Mouse (Mus musculus) ovary, postnatal 10 days (tissue): ENCODE results near the gene Cdk11b.

ENCODE experiments used
- DNase-seq: peaks from one replicate; pipeline ENCODE4 v3.0.0; 2022; ENCODE audit warnings: low spot score

Cdk11b gene

DNA sequence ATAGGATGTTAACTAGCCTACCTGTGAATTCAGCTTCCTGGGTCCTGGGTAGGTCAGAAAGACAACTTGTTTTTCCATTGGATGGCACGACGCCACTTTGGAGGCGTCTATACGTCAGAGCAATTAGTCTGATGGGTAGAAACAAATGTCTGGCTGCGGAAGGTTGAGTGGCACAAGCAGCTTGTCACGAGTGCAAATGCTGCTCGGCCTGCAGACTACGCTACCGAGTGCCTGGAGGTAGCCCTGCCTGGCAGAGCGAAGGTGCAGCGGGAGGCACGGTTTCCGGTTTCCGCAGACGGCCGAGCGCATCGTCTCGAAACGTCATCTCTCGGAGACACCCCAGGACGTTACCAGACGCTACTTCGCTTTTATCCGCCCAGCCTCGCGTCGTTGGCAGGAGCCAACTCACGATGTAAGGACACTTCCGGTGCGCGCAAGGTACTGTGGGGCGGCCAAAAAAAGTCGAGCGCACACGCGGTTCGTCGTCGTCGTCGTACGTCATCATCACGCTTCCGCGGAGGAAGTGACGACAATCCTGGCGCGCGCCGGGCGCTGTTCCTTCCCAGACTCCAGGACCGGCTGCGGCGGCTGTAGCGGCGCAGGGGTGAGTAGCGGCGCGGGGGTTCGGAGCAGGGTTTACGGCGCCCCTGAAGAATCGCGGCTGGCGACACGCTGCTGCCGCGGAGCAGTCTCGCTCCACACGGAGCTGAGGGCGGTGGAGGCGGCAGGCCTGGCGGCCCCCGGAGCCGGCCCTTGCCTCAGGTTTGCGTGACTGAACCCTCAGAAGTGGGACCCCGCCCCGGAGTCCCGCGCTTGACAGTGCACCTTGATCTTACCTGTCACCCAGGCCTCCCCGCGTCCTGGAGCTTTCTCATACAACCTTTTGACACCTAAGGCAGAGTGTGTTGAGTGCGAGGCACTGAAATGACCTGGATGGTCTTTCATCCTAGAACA, at the start of gene Cdk11b:
Cdk11b (plus strand) TSS at position 517 of the 954 bp plus-strand sequence.
- DNase-seq = peak; percentile 87

DNA sequence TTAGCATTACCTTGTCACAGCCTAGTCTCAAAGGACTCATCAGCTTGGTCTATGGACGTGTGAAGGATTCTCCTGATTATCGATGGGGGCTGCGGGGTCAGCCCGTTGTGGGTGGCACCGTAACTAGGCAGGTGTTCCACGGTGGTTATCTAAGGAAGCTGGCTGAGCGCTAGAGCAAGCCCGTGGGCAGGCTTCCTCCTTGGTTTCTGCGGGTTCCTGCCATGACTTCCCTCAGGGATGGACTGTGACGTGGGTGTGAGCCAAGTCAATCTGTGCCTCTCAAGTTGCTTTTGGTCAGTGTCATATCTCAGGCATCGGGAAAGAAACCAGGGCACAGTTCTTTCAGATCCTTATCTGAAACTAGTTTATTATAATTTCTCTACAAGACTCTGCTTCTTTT, 49.7 kb upstream of the Cdk11b start:
- DNase-seq = no peak

DNA sequence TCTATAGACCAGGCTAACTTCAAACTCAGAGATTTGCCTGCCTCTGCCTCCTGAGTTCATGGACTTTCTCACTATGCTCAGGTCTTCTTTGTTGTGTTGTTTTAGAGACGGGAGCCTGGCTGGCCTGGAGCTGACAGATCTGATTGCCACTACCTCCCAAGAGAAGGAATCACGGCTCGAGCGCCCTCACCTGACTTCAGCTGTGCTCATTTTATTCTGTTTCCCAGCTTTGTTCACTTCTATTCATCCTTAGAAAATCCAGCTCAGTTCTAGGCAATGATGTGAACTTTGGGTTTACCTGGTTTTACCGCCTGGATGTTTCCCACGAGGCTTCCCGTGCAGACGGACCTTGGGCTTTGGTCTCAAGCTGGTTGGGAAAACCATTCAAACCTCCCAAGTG, 49.1 kb upstream of the Cdk11b start:
- no peak for DNase-seq

DNA sequence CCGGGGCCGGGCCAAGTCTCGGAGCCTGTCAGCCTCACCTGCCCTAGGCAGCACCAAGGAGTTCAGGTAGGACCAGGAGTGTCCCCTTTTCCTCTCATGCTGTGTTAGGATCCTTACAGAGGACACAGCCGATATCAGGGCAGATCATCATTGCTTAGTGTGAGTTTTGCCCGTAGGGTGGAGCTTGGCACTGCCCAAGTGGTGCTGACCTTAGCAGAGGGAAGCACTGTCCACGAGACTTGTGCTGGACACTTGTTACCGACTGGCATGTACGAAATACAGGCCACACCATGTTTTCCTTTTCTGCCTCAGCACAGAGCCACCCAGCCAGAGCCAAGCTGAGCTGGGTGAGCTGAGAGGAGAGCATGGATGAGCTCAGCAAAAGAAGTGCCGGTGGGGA, 47.5 kb upstream of the Cdk11b start:
- no peak for DNase-seq

DNA sequence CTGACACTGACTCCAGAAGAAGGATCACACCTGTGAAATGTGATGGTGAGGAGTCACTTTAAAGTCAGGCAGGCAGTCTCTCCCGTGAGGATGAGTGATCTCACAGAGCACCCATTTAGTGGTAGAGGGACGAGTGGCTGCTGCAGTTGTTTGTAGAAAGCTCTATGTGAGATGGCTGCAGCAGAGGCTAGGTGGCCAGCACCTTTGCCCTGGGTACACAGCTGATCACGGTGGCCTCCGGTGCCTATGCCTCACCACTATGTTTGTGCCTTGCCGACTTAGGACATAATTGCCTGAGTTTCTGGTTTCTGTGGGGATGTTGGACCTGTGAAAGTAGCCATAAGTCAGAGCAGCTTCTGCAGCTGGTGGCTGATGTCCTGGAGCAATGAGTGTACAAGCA, 46.9 kb upstream of the Cdk11b start:
- DNase-seq = no peak

DNA sequence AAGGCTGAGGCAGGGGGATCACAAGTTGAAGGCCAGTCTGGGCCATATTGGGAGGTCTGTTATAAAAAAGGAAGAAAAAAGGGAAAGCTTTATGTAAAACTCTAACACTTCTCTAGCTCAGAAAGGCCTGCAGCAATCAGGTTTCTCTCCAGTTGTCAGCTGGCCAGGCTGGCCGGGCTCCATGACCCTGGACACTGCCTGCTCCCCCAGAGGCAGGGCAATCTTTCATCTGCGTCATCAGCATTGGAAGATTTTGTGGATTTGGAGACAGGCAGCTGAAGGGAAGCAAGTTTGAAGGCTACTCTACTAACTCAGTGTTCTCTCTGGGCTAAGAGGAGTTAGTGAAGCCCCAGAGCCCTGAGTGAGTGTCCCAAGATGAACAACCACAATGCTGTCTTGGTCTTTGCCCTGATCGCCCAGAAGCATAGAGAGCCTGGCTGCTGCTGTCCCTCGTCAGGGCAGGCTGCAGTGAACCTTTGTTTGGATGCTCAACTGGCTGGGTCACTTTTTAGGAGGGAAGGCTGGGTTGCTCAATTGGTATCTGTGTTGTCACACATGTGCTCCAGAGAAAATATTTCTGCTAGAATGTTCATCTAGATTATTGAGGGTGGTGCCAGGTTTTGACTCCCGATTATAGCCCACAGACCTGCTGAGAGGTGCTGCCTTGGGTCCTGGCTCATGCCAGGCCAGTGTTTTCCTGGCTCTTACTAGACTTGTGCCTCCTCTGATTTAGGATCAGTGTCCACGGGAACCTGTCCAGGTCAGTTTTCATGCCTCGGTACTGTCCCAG, 46.1 kb upstream of the Cdk11b start:
- DNase-seq = peak; percentile 44

DNA sequence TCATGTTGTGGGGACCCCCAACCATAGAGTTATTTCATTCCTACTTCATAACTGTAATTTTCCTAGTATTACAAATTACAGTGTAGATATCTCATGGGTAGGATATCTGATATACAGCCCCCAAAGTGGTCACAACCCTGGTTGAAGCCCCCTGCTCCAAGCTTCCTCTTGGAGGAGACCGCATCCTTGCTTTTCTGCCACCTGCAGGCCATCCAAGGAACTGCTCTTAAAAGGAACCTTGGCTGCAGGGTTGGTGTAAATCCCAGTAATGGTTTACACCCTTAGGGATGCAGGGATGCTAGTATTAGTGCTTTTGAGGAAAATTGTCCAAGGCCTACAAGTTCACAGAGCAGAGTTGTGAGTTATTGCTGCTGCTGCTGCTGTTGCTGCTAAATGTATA, 44.2 kb upstream of the Cdk11b start:
- no peak for DNase-seq

DNA sequence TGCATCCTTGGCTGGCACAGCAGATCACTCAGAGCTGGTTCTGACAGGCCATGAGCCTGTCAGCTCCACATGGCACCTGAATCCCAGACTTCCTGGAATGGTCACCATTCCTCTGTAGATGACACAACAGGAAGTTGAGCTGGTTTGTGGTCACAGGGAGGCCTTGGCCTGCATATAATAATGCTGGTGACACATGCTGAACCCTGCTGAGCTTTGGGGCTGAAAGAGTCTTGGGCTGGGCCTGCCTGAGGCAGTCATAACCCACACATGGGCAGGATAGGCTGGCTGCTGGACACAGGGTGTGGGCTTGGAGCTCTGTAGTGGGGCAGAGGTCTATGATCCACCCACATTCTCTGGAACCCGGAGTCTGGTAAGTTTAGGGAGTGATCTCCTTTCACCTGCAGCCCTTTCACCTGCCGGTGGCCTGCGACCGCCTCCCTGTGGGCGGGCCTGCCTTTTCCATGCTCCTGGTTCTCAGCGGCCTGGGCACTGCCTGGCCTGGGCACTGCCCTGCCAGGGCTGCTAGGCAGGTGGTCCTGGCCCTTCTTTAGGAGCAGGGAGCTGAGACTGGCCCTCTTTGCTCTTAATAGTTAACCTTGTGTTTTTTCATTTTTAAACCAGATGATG, 42.3 kb upstream of the Cdk11b start:
- no peak for DNase-seq

DNA sequence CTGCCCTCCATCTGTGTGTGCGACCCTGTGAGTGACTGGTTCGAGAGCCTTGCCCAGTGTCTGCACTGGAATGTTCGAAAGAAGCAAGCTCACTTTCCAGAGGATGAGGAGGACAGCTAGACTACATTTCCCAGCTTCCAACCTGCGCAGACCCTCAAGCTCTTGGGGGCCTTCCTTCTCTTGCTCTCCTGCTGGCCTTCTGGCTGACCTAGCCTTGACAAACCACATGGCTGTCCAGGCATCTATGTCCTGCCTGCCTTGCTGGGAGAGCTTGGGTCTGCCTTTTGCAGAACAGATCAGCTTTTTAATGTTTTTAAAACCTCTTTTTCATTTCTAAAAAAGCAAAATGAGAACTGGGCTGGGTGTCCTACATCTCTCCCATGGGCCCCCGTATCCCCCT, 35.3 kb upstream of the Cdk11b start:
- DNase-seq = no peak

DNA sequence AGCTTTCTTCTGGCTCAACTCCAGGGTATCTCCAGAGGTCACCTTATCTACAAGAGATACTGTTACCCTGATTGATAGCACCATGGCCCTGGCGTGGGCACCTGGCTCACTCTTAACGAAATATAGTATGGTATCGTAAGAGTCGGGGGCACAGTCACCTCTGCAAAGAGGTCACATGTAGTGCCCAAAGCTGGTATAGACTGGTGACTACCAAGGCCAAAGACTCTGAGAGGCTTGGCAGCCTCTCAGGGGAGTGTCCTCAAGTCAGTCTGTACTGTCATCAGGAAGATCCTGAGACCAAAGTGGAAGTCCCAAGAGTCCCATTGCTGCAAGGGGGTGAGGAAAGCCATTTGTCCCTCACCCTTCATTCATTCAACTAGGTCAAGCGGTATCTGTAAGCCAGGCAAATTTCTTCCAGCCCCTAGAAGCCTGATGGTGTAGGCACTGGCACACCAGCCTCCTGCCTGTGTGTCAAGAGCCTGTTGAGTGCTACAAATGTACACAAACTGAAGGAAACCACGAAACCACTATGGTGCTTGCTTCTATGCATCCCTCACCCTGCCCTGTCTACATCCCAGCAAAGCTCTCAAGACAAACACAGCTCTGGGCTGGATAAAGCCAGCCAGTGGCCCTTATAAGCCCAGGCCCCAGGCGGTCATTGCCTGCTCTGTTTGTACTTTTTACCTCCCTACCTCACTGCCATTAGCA, 33.5 kb upstream of the Cdk11b start:
- no peak for DNase-seq

DNA sequence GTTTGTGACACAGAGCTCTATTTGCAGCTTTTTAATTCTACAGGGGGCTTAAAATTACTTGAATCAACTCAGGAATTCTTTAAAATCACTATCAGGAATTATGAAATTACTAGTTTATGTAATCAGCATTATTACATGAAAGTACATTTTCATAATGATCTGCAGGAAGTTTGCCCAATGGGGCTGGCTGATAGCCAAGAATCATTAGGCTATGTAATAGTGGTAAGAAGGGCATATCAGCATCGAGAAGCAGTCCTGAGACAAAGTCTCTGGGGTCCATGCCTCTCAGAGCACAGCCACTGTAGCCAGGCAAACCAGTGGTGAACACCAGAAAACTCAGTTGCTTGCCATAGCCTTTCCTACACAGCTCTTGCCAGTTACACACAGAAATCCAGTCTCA, 30.9 kb upstream of the Cdk11b start:
- no peak for DNase-seq

DNA sequence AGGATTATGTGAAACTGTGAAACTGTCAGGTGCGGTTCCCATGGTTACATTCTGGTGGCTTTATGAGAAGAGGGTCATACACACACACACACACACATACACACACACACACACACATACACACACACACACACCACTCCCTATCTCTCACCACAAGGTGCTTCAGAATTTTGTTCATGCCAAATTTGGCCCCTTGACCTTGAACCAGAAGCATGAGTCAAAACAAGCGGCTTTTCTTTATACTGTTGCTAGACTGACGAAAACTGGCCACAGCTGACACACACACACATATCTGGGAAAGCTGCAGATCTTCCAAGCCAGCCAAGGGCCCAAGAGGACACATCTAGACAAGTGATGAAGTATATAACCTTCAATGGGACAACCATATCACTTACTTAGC, 28.9 kb upstream of the Cdk11b start:
- DNase-seq = no peak

DNA sequence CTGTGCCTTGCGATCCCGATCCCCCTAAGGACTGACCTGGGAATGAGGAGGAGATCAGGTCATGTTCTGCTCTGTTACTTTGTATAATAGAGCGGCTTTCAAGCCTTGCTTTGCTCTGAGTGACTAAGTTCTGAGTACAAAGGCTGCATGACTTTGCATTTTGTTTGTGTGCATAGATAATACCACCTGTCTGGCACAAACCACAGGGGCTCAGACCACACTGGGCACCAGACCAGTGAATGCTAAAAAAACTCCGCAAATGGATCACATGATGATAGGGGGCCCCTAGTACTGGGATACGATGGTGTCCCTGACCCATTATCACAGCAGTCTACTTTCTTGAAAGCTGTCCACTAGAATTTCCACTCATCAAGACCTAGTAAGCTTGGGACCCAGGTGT, 28.0 kb upstream of the Cdk11b start:
- no peak for DNase-seq

DNA sequence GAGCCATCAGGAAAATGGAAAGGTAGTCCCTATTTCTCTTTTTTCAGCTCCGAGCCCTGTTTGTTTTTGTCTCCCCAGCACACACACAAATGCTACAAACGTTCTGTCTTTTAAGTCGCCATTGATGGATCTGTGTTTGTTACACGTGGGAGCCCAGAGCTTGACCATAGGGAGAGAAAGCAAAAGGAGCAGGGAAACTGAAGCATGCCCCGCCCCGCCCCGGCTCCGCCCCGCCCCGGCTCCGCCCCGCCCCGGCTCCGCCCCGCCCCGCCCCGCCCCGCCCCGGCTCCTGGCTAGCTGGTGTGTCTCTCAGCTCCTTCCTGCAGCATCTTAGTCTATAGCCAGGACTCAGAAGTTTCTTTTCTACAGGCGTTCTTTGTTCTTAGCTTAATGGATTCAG, 26.1 kb upstream of the Cdk11b start:
- DNase-seq = no peak

DNA sequence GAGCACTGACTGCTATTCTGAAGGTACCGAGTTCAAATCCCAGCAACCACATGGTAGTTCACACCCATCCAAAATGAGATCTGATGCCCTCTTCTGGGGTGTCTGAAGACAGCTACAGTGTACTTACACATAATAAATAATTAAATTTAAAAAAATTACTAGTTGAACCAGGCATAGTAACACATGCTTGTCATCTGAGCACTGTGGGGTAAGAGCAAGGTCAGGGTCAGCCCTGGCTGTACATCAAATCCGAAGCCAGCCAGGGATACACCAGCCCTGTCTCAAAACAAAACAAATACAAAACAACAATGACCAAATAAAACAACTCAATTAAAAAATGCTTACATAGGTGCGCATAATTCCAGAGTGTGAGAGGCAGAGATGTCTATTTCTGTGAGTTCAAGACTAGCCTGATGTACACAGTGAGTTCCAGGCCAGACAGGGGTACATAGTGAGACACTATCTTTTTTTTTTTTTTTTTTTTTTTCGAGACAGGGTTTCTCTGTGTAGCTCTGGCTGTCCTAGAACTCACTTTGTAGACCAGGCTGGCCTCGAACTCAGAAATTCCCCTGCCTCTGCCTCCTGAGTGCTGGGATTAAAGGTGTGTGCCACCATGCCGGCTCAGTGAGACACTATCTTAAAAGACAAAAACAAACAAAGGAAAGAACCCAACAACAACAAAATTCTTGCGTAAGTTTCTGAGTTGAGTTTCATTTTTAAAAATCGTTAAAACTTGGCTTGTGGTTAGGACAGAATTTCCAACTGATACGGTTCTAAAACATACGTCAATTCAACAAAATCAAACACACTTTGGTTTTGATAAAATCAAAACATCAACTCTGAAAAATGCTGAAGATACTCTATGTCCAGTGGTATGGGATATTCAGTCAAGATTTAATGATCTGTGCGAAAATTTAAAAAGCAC, 24.5 kb upstream of the Cdk11b start:
- no peak for DNase-seq

DNA sequence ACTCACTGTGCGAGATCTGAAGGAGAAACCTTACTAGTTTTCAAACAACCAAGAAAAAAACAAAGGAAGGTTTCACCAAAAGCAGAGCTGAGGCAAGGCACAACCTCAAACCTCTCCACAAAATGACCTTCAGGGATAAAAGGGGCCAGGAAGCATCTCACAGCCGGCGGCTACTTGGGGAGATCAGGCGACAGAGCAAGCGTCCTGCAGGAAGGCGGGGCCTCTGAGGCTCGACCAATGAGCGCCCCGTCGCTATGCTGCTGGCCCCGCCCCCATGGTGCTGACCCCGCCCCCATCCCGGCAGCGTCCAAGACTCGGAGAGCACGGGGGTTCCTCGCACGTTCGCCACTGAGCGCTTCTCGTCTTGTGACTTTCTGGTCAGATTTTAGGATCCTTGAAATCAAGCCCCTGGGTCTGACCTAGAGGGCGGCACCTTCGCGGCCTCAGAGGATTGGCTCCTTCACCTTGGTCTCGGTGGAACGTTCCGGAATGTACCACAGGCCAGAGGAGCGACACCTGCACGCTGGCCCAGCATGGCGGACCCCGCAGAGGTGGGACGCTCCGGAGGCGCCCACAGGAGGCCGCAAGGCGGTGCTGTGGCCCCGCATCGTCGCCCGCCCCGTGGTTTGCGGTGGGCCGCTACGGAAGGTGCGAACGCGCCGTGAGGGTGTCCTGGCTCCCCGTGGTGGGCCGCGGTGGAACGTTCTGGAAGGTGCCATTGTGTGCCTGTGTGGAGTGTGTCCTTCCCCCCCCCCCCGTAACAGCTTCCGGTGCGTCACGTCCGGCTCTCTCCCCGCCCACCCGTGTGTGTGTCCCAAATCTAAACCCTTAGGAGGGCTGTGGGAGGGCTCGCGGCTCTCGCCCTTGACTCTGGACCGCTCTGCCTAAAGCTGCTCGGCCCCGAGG, 23.3 kb upstream of the Cdk11b start, which contains the start of gene Slc35e2:
Slc35e2 (plus strand) TSS at position 326 of the 906 bp plus-strand sequence.
- DNase-seq = peak; percentile 97

DNA sequence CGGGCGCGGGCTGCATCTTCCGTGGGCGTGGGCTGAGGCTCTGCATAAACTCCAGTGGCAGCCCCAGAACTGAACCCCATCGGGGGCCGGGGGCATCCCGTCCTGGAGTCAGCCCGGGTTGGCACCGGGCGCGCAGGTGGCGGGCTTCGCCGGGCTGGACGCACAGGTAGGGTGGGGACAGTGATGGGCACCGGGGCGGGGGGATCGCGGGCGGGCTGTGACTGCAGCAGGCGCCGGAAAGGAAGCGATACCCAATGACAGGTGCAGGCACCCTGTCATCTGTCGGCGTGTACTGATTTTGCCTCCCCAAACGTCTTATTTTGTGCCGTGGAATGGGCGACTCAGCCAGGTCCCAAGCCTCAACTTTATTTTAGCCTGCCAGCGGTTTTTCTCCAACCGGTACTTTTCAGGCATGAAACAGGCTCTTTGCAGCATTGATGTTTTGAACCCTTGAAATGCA, 22.6 kb upstream of the Cdk11b start:
- DNase-seq = no peak

DNA sequence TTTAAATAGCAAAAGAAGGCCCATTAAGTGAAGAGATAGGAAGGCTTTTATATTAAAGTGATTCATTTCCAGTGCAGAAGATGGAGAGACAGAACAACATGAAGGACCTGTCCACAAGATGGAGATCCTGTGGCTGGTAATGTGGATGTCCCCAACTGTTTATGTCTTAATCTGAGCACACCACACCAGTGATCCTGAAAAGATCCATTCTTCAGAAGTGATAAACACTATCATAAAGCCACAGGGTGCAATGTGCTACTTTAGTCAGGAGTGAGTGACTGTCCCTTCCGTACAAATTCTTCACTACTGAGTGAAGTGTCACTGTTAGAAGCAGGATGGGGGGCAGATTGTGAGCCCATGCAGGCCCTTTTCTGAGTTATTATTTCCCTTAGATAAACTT, 21.9 kb upstream of the Cdk11b start:
- no peak for DNase-seq

DNA sequence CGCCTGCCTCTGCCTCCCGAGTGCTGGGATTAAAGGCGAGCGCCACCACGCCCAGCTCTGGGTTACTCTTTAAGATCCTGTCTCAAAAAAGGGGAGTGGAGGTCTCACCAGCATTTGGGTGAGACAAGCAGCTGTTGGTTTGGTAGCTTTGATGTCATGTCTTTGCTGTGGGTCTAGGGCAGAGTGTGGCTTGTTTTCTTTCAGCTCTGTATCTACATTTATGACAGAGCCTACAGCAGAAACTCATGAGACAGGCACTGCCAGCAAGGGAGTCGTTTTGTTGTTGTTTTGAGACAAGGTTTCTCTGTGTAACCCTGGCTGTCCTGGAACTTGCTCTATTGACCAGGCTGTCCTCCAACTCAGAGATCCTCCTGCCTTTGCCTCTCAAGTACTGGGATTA, 20.9 kb upstream of the Cdk11b start:
- DNase-seq = no peak

DNA sequence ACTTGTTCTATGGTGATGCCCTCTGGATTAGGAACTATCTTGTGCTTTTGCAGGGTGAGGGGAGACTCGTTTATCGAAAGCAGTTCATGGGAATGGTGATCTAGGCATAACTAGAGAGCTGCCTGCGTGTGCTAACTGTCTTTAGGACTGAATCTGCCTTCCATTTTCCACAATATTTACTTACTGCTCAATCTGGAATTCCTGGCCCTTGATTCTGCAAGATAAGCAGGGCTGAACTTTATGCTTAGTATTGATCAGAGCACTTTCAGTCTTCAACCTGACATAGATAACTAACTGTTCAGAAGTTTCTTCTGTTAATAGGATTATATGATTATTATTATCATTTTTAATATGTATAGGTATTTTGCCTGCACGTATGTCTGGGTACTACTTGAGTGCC, 19.5 kb upstream of the Cdk11b start:
- DNase-seq = no peak
